Mouse (Mus musculus) fat pad, adult 2 months (tissue): Measurements from ENCODE around the gene Bcorl1.

Source experiments
- DNase-seq: peaks from one replicate; pipeline ENCODE4 v3.0.0-alpha.2; 2011; ENCODE audit warnings: low read depth, low spot score; ENCODE audit errors: extremely low read depth

Bcorl1 gene

GRCm38 (mm10) chrX:48441548-48441947 lies 100.4 kb downstream of the Bcorl1 start:
- no peak for DNase-seq

GRCm38 (mm10) chrX:48441954-48442353 lies 100.8 kb downstream of the Bcorl1 start:
- no peak for DNase-seq

- no peak for DNase-seq
These were observed 103.5 kb downstream of the Bcorl1 start for GRCm38 (mm10) chrX:48444677-48445076.

GRCm38 (mm10) chrX:48449646-48450045 lies 108.5 kb downstream of the Bcorl1 start:
- DNase-seq = no peak

- no peak for DNase-seq
These were observed 111.2 kb downstream of the Bcorl1 start for GRCm38 (mm10) chrX:48452231-48452890.

GRCm38 (mm10) chrX:48452931-48453673 lies 111.9 kb downstream of the Bcorl1 start:
- no peak for DNase-seq

GRCm38 (mm10) chrX:48453736-48454494 lies 112.8 kb downstream of the Bcorl1 start:
- DNase-seq = no peak

- DNase-seq = no peak
These were observed 113.3 kb downstream of the Bcorl1 start for GRCm38 (mm10) chrX:48454495-48454878.

GRCm38 (mm10) chrX:48455018-48455417 lies 113.9 kb downstream of the Bcorl1 start:
- DNase-seq = no peak

GRCm38 (mm10) chrX:48456956-48457355 lies 115.8 kb downstream of the Bcorl1 start:
- no peak for DNase-seq
